Mouse (Mus musculus) myocyte (in vitro differentiated cells): Measurements from ENCODE around the gene Sat2. TPM values are rescaled to one million over a fixed set of nuclear protein-coding genes. Genes with fewer than 3 reads are reported as not detected.
A peak's percentile ranks its signal among the peaks of the same experiment; 100 is the strongest.

Experiments used
- H3K27me3 ChIP-seq: one replicate; pipeline ENCODE4 v1.6.1; 2011; ENCODE audit not compliant: control insufficient read depth, insufficient read depth, insufficient read length
- H3K36me3 ChIP-seq: one replicate; pipeline ENCODE4 v1.6.1; 2011; ENCODE audit not compliant: control insufficient read depth, insufficient read depth
- H3K4me2 ChIP-seq: one replicate; pipeline ENCODE4 v1.6.1; 2011; ENCODE audit warnings: low read depth, control low read depth
- H3K4me3 ChIP-seq: one replicate; pipeline ENCODE4 v1.5.1; 2011; ENCODE audit warnings: mild to moderate bottlenecking, control low read depth, moderate library complexity
- H3K79me2 ChIP-seq: one replicate; pipeline ENCODE4 v1.6.1; 2011; ENCODE audit not compliant: control insufficient read depth, insufficient read depth
- H3ac ChIP-seq: one replicate; pipeline ENCODE4 v1.6.1; 2011; ENCODE audit not compliant: control insufficient read depth, insufficient read length
- CEBPB ChIP-seq: IDR thresholded peaks from 2 replicates; pipeline ENCODE4 v1.6.1; 2011; ENCODE audit warnings: mild to moderate bottlenecking, moderate library complexity; ENCODE audit not compliant: poor library complexity, insufficient read depth, severe bottlenecking
- E2F4 ChIP-seq: IDR thresholded peaks from one replicate; pipeline ENCODE4 v1.6.1; 2011; ENCODE audit warnings: mild to moderate bottlenecking, control low read depth, moderate library complexity; ENCODE audit not compliant: insufficient read depth
- MAX ChIP-seq: IDR thresholded peaks from one replicate; pipeline ENCODE4 v1.6.1; 2011; ENCODE audit warnings: low read depth, mild to moderate bottlenecking, control low read depth
- MYOD1 ChIP-seq, 3 experiments: IDR thresholded peaks; one replicate each; pipeline ENCODE4 v1.6.1; 2011; ENCODE audit warnings: control low read depth in 2 of 3, low read depth in 2 of 3, mild to moderate bottlenecking in 2 of 3, moderate library complexity in 1 of 3; ENCODE audit not compliant: insufficient read length in 2 of 3, control insufficient read depth in 1 of 3
- MYOG ChIP-seq, 3 experiments: IDR thresholded peaks; one replicate each; pipeline ENCODE4 v1.6.1; 2011; ENCODE audit warnings: control low read depth in 2 of 3, low read depth in 2 of 3, mild to moderate bottlenecking in 2 of 3; ENCODE audit not compliant: insufficient read length in 2 of 3, control insufficient read depth in 1 of 3, insufficient read depth in 1 of 3
- POLR2A ChIP-seq: IDR thresholded peaks from one replicate; pipeline ENCODE4 v1.6.1; 2011; ENCODE audit warnings: low read depth, mild to moderate bottlenecking, control low read depth, moderate library complexity; ENCODE audit not compliant: insufficient read length
- POLR2AphosphoS2 ChIP-seq: IDR thresholded peaks from one replicate; pipeline ENCODE4 v1.6.1; 2011; ENCODE audit warnings: low read depth, control low read depth; ENCODE audit not compliant: insufficient read length
- REST ChIP-seq: IDR thresholded peaks from one replicate; pipeline ENCODE4 v1.6.1; 2011; ENCODE audit warnings: mild to moderate bottlenecking, control low read depth, moderate library complexity; ENCODE audit not compliant: insufficient read depth, insufficient read length
- SRF ChIP-seq: IDR thresholded peaks from one replicate; pipeline ENCODE4 v1.6.1; 2011; ENCODE audit warnings: low read depth; ENCODE audit not compliant: control insufficient read depth, insufficient read length
- TCF12 ChIP-seq: IDR thresholded peaks from one replicate; pipeline ENCODE4 v1.6.1; 2011; ENCODE audit warnings: mild to moderate bottlenecking, control low read depth; ENCODE audit not compliant: poor library complexity, insufficient read depth, severe bottlenecking
- TCF3 ChIP-seq: IDR thresholded peaks from one replicate; pipeline ENCODE4 v1.6.1; 2011; ENCODE audit warnings: low read depth, control low read depth; ENCODE audit not compliant: insufficient read length
- USF1 ChIP-seq: IDR thresholded peaks from one replicate; pipeline ENCODE4 v1.6.1; 2011; ENCODE audit warnings: low read depth, mild to moderate bottlenecking, control low read depth, moderate library complexity
- polyA plus RNA-seq: library from polyadenylated mRNA; unstranded; fragments of >200 nt; fragmentation: generic; extraction: Trizol; gene quantifications from one replicate; pipeline ENCODE4 v1.2.1, GENCODE M21; 2012; ENCODE audit warnings: missing spikeins

Sat2 gene
- polyA plus RNA-seq, 1 experiment, result 3.6 TPM

DNA sequence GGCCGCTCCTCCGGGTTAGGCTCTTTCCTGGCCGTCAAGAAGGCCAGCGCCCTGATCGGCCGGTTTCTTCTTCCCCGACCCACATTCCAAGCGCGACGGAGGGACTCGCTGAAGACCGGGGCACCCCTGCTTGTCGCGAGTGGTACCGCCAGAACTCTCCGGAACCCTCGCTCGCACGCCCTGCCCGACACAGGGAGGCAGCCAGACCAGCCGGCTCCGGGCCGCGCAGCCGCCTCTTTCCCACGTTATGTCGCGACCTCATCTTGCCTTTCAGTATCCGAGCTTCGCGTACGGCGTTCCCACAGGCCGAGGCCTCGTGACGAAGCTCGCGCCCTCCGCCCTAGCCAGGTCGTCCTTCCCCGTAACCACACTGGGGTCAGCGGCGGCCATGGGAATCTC, 49.9 kb downstream of the Sat2 start:
- peaks cover 71% of the 10 kb centered on the region for H3K36me3 ChIP-seq

DNA sequence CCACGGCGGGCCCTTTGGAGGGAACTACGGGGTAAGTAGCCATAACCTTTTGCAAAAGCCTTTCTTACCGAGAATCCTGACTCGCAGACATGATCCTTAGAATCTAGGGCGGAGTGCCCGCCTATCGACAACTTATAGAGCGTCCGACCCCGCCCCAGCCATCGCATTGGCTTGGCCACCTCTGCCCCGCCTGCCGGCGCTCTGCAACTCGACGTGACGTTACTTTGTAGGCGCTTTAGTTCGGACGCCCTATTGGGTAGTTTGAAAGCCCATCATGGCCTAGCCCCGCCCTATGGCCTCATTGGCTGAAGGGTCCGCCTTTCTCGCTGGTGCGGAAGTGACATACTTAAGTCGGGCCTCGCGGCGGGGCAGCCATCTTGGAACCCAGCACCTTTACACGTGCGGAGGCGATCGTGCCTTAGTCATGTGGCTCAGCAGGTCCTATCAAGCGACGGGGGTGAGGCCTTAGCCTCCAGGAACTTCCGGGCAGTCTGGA, 50.4 kb downstream of the Sat2 start, which contains the start of gene Eif4a1:
Gene Eif4a1, minus strand, starts transcription at position 213 of the 496 bp plus-strand sequence.
- Histone ChIP-seq H3K4me2 (peak within 1 kb of the TSS; percentile 100), H3ac (peak within 1 kb of the TSS; percentile 97), H3K4me3 (peak within 1 kb of the TSS; percentile 99), H3K36me3 (peaks cover 74% of the 10 kb centered on the region), H3K79me2 (peaks cover 39% of the 10 kb centered on the region), H3K27me3 (no peaks in the 10 kb centered on the region)
- TF ChIP-seq SRF (peak; percentile 65), TCF3 (no peak), POLR2A (peak; percentile 67), POLR2AphosphoS2 (peak; percentile 98), TCF12 (no peak), REST (no peak), MYOG (IDR thresholded peaks at IDR 0.05; ENCODE audit: control insufficient read depth in 1 of 3, insufficient read depth in 1 of 3, insufficient read length in 2 of 3, low read depth in 2 of 3) (no peak), USF1 (peak; percentile 93), E2F4 (no peak), MYOD1 (IDR thresholded peaks at IDR 0.05; ENCODE audit: control insufficient read depth in 1 of 3, insufficient read length in 2 of 3, low read depth in 2 of 3) (no peak), MAX (peak; percentile 84), CEBPB (no peak)

More for the DNA sequence above, 49.9 kb downstream of the Sat2 start:
- peak overlapping the region; percentile 99 for H3K4me3 ChIP-seq
- H3ac ChIP-seq, result peak overlapping the region; percentile 97
- H3K4me2 ChIP-seq, result no peak overlapping the region
- no peaks in the 10 kb centered on the region for H3K27me3 ChIP-seq
- peaks cover 39% of the 10 kb centered on the region for H3K79me2 ChIP-seq
- TF ChIP-seq MAX, result no peak

Other genes with a start within 250 kb of the Sat2 start
- 126 TPM for gene Naa38, start 226.5 kb upstream of the Sat2 start, polyA plus RNA-seq
- 23.0 TPM for gene Cyb5d1, start 226.4 kb upstream of the Sat2 start, polyA plus RNA-seq
- gene Tmem88, start 223.8 kb upstream of the Sat2 start, polyA plus RNA-seq, result 0.16 TPM
- gene Kdm6b, start 208.3 kb upstream of the Sat2 start, polyA plus RNA-seq, result 31.0 TPM
- gene Dnah2, start 72.9 kb upstream of the Sat2 start, polyA plus RNA-seq, result 0.24 TPM
- gene Efnb3, start 61.8 kb upstream of the Sat2 start, polyA plus RNA-seq, result 0.36 TPM
- 9.1 TPM for gene Wrap53, start 41.8 kb upstream of the Sat2 start, polyA plus RNA-seq
- gene Trp53, start 41.7 kb upstream of the Sat2 start, polyA plus RNA-seq, result 119 TPM
- 6.6 TPM for gene Atp1b2, start 16.1 kb upstream of the Sat2 start, polyA plus RNA-seq
- 0.05 TPM for gene Shbg, start 4.1 kb upstream of the Sat2 start, polyA plus RNA-seq
- 104 TPM for gene Fxr2, start 11.0 kb downstream of the Sat2 start, polyA plus RNA-seq
- 0.07 TPM for gene Sox15, start 33.3 kb downstream of the Sat2 start, polyA plus RNA-seq
- gene Mpdu1, start 40.6 kb downstream of the Sat2 start, polyA plus RNA-seq, result 39.1 TPM
- gene Cd68, start 44.1 kb downstream of the Sat2 start, polyA plus RNA-seq, result 0.96 TPM
- 553 TPM for gene Eif4a1, start 50.4 kb downstream of the Sat2 start, polyA plus RNA-seq
- gene Senp3, start 60.1 kb downstream of the Sat2 start, polyA plus RNA-seq, result 70.5 TPM
- gene Tnfsf13, start 63.8 kb downstream of the Sat2 start, polyA plus RNA-seq, result 0.07 TPM
- 5.5 TPM for gene Tnfsf12, start 73.8 kb downstream of the Sat2 start, polyA plus RNA-seq
- 1.6 TPM for gene Tnfsfm13, start 74.1 kb downstream of the Sat2 start, polyA plus RNA-seq
- 69.5 TPM for gene Polr2a, start 136.6 kb downstream of the Sat2 start, polyA plus RNA-seq
- gene Slc35g3, start 139.9 kb downstream of the Sat2 start, polyA plus RNA-seq, result 0.26 TPM
- gene Zbtb4, start 143.9 kb downstream of the Sat2 start, polyA plus RNA-seq, result 9.4 TPM
- gene Chrnb1, start 173.9 kb downstream of the Sat2 start, polyA plus RNA-seq, result 95.3 TPM
- 17.5 TPM for gene Fgf11, start 179.8 kb downstream of the Sat2 start, polyA plus RNA-seq
- 0.61 TPM for gene Tmem102, start 183.6 kb downstream of the Sat2 start, polyA plus RNA-seq
- gene Gm39566, start 193.3 kb downstream of the Sat2 start, polyA plus RNA-seq, result 0.02 TPM
- not detected for gene Spem2, start 196.4 kb downstream of the Sat2 start, polyA plus RNA-seq
- gene Spem1, start 200.2 kb downstream of the Sat2 start, polyA plus RNA-seq, result 0.05 TPM
- 12.8 TPM for gene Nlgn2, start 215.8 kb downstream of the Sat2 start, polyA plus RNA-seq
- gene Tmem256, start 216.5 kb downstream of the Sat2 start, polyA plus RNA-seq, result 259 TPM
- gene Plscr3, start 224.4 kb downstream of the Sat2 start, polyA plus RNA-seq, result 91.9 TPM
- gene Tnk1, start 236.7 kb downstream of the Sat2 start, polyA plus RNA-seq, result not detected